Mouse (Mus musculus) C2C12 (cell line): ENCODE measurements at regions not wholly inside any gene's neighbourhood (a gene's known extent, or its start where the extent isn't known, plus 50 kb on each side); places are given as distances from the start of the nearest gene placed in this dataset.

ENCODE experiments used
- CEBPB ChIP-seq: IDR thresholded peaks from one replicate; pipeline ENCODE4 v1.6.1; 2011; ENCODE audit warnings: low read depth, mild to moderate bottlenecking, control low read depth, moderate library complexity
- CTCF ChIP-seq: IDR thresholded peaks from one replicate; pipeline ENCODE4 v1.5.1; 2011; ENCODE audit not compliant: control insufficient read depth, insufficient read depth, insufficient read length
- MAX ChIP-seq: IDR thresholded peaks from one replicate; pipeline ENCODE4 v1.6.1; 2011; ENCODE audit warnings: mild to moderate bottlenecking, control low read depth
- USF1 ChIP-seq: IDR thresholded peaks from one replicate; pipeline ENCODE4 v1.6.1; 2011; ENCODE audit warnings: low read depth, mild to moderate bottlenecking, control low read depth, moderate library complexity

- TF ChIP-seq CTCF (no peak), CEBPB (no peak), USF1 (no peak), MAX (no peak)
These were observed 107.1 kb downstream of the Dmrt2 start for GRCm38 (mm10) chr19:25779356-25779755.
